Mouse (Mus musculus) G1E (cell line): Measurements from ENCODE around the gene Usf3. TPM values are rescaled to one million over a fixed set of nuclear protein-coding genes. Genes with fewer than 3 reads are reported as not detected.

ENCODE experiments used
- ATAC-seq: 2 replicates; pipeline ENCODE4 v1.8.0; 2016; ENCODE audit warnings: mild to moderate bottlenecking; ENCODE audit not compliant: insufficient number of reproducible peaks, poor library complexity, low FRiP score, severe bottlenecking; ENCODE audit errors: extremely low read depth
- DNase-seq: peaks from one replicate; pipeline ENCODE4 v3.0.0; 2012; ENCODE audit warnings: low spot score
- H3K27me3 ChIP-seq: 2 replicates; pipeline ENCODE4 v1.6.1; 2012; ENCODE audit warnings: mild to moderate bottlenecking, low read length, inconsistent platforms; ENCODE audit not compliant: insufficient read depth
- H3K36me3 ChIP-seq: replicated peaks from 2 replicates; pipeline ENCODE3; 2012; ENCODE audit warnings: mild to moderate bottlenecking, inconsistent platforms
- H3K4me1 ChIP-seq: 2 replicates; pipeline ENCODE4 v1.6.1; 2012; ENCODE audit warnings: low read depth, low read length, inconsistent platforms, mixed read lengths; ENCODE audit not compliant: insufficient read depth
- H3K4me3 ChIP-seq: 2 replicates; pipeline ENCODE4 v1.5.1; 2012; ENCODE audit warnings: low read depth, mild to moderate bottlenecking, inconsistent platforms, low read length, moderate library complexity, mixed read lengths
- H3K9me3 ChIP-seq: replicated peaks from 2 replicates; pipeline ENCODE4 v1.6.1; 2012; ENCODE audit warnings: inconsistent platforms
- CTCF ChIP-seq: IDR thresholded peaks from 2 replicates; pipeline ENCODE4 v1.5.1; 2012; ENCODE audit warnings: low read depth, low read length, inconsistent platforms, mixed read lengths
- GATA1 ChIP-seq: IDR thresholded peaks from 2 replicates; pipeline ENCODE4 v1.6.1; 2012; ENCODE audit warnings: borderline replicate concordance, low read length, inconsistent platforms, mixed read lengths
- GATA2 ChIP-seq: IDR thresholded peaks from 2 replicates; pipeline ENCODE4 v1.6.1; 2012; ENCODE audit warnings: low read depth, low read length, inconsistent platforms, borderline replicate concordance
- POLR2AphosphoS5 ChIP-seq: IDR thresholded peaks from 2 replicates; pipeline ENCODE4 v1.6.1; 2012; ENCODE audit warnings: low read depth, low read length, inconsistent platforms; ENCODE audit not compliant: insufficient replicate concordance
- TAL1 ChIP-seq: conservative IDR thresholded peaks from 2 replicates; pipeline ENCODE4 v1.6.1; 2012; ENCODE audit warnings: low read depth, low read length, inconsistent platforms, mixed read lengths
- polyA plus RNA-seq: library from polyadenylated mRNA; stranded (reverse); fragments of >175 nt; gene quantifications from 2 replicates; pipeline ENCODE4 v1.2.3, GENCODE M21; 2012
- total RNA-seq, 2 experiments: library from RNA; stranded (forward) in 1 of 2; stranded (reverse) in 1 of 2; fragments of 200-1000 nt in 1 of 2; fragments of >200 nt in 1 of 2; fragmentation: Nextera tagmentation in 1 of 2; gene quantifications; 2 replicates each; pipeline ENCODE4 v1.2.3; 2014 to 2017

Usf3 gene
- total and polyA plus RNA-seq, 3 experiments, result 4.0 to 50.4 (median 10.2) TPM

- no peaks in the 10 kb centered on the region for H3K9me3 ChIP-seq
- peaks cover 6% of the 10 kb centered on the region for H3K36me3 ChIP-seq
- peak overlapping the region; percentile 99 for H3K4me3 ChIP-seq
- DNase-seq (no peak), ATAC-seq (no peak)
- H3K27me3 ChIP-seq, result no peaks in the 10 kb centered on the region
- peaks cover 33% of the 10 kb centered on the region for H3K4me1 ChIP-seq
- TF ChIP-seq GATA1 (no peak), CTCF (no peak), POLR2AphosphoS5 (no peak), TAL1 (no peak), GATA2 (no peak)
Observed at GRCm38 (mm10) chr16:44141483-44141882, 31.6 kb upstream of the Usf3 start.

- Histone ChIP-seq H3K4me3 (no peak overlapping the region), H3K4me1 (peaks cover 28% of the 10 kb centered on the region), H3K9me3 (no peaks in the 10 kb centered on the region), H3K27me3 (no peaks in the 10 kb centered on the region), H3K36me3 (peaks cover 9% of the 10 kb centered on the region)
- DNase-seq (no peak), ATAC-seq (no peak)
- TF ChIP-seq POLR2AphosphoS5 (no peak), CTCF (no peak), GATA1 (no peak), GATA2 (no peak), TAL1 (no peak)
Observed at GRCm38 (mm10) chr16:44149002-44149767, 23.9 kb upstream of the Usf3 start.

- Histone ChIP-seq H3K9me3 (no peaks in the 10 kb centered on the region), H3K36me3 (peaks cover 37% of the 10 kb centered on the region), H3K4me3 (no peak overlapping the region), H3K27me3 (no peaks in the 10 kb centered on the region), H3K4me1 (peaks cover 37% of the 10 kb centered on the region)
- DNase-seq, result no peak
- no peak for ATAC-seq
- no peak for TF ChIP-seq CTCF
- no peak for TF ChIP-seq POLR2AphosphoS5
- TF ChIP-seq TAL1, result no peak
- TF ChIP-seq GATA1, result no peak
- no peak for TF ChIP-seq GATA2
Observed at GRCm38 (mm10) chr16:44154497-44155057, 18.5 kb upstream of the Usf3 start.

DNA sequence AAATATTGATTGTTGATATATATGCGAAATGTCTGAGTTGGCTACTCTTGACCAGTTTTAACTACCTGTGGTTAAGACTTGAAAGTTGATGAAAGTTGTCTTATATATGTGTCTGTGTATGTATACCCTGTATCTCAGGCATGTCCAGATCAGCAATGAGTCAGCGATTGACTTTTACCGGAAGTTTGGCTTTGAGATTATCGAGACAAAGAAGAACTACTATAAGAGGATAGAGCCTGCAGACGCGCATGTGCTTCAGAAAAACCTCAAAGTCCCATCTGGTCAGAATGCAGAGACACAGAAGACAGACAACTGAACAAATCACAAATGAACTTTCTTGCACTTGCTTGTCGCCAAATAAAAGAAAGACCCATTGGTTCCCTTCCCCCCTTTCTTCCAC is 13.7 kb upstream of the Usf3 start:
- TF ChIP-seq GATA1 (no peak), POLR2AphosphoS5 (no peak), GATA2 (no peak), TAL1 (no peak), CTCF (no peak)
- ATAC-seq, result peak; percentile 80
- Histone ChIP-seq H3K36me3 (peaks cover 54% of the 10 kb centered on the region), H3K9me3 (no peaks in the 10 kb centered on the region), H3K4me1 (peaks cover 21% of the 10 kb centered on the region), H3K27me3 (no peaks in the 10 kb centered on the region), H3K4me3 (no peak overlapping the region)
- no peak for DNase-seq

- no peak for TF ChIP-seq GATA1
- TF ChIP-seq TAL1, result no peak
- TF ChIP-seq GATA2, result no peak
- TF ChIP-seq CTCF, result no peak
- TF ChIP-seq POLR2AphosphoS5, result no peak
- DNase-seq, result no peak
- Histone ChIP-seq H3K4me3 (no peak overlapping the region), H3K36me3 (peaks cover 33% of the 10 kb centered on the region), H3K9me3 (no peaks in the 10 kb centered on the region), H3K27me3 (no peaks in the 10 kb centered on the region), H3K4me1 (peaks cover 18% of the 10 kb centered on the region)
- no peak for ATAC-seq
Observed at GRCm38 (mm10) chr16:44163831-44164230, 9.2 kb upstream of the Usf3 start.

DNA sequence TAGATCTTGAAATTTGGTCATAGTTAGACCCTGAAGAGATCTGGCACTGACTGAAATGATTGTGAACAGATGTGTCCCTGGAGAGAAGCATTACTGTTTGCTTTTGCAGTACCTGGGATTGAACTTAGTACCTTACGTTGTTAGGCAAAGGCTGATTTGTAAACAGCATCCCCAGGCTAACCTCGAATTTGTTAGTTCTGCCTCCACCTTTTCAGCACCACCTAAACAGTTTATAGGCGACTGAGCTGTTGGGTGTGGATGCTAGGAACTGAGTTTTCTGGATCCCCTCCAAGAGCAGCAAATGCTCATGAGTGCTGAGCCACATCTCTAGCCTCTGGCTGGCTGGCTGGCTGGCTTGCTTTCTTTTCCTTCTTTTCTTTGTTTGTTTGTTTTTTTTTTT is 7.9 kb upstream of the Usf3 start:
- H3K4me1 ChIP-seq, result peaks cover 11% of the 10 kb centered on the region; the same call in 1 of the 2 replicates
- no peak overlapping the region for H3K4me3 ChIP-seq
- no peak for DNase-seq
- peaks cover 22% of the 10 kb centered on the region for H3K36me3 ChIP-seq
- ATAC-seq, result no peak
- no peaks in the 10 kb centered on the region for H3K27me3 ChIP-seq
- H3K9me3 ChIP-seq, result no peaks in the 10 kb centered on the region
- TF ChIP-seq GATA1 (no peak), GATA2 (no peak), POLR2AphosphoS5 (no peak), CTCF (no peak), TAL1 (no peak)
